In the genomic region with DNA sequence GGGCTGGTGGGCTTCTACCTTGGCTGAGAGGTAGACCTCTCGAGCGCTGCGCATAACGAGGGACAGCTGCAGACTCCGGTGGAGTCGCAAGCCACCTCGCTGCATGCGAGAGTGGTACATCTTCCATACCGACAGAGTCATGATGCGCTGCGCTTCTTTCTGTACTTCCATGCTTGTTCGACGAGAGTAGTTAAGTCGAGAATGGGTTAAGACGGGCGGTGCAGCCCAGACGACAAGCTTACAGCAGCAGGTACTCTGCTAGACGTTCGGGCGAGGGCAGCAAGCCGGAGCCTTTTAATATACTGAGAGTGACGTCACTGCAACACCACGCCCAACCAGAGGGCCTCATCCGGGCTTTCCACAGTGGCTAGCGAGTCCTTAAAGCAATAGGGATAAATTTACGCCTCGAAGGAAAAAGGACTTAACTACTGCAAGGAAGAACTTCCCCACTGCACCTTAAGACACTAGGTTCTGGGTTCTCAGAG, we compare ENCODE assay signal across 1 mouse cellular context.
TF ChIP-seq lines count a peak whose summit lies in the region.

A gene (minus strand): TSS at position 272 of the 485 bp plus-strand sequence.

TF ChIP-seq in CH12.LX, 34 proteins besides CTCF, POLR2A, EP300 and RAD21 (continued from another document):
- TF ChIP-seq MXI1 (IDR thresholded peaks at IDR 0.05; ENCODE audit: low read depth, low read length) (no peak), USF1 (IDR thresholded peaks at IDR 0.05; ENCODE audit: low read depth, low read length) (no peak), RCOR1 (conservative IDR thresholded peaks at IDR 0.05; ENCODE audit: low read depth, low read length) (0 out of 2 replicates have a peak, but pooled peaks have one; percentile 35), E2F4 (IDR thresholded peaks at IDR 0.05; ENCODE audit: insufficient replicate concordance, low read depth, low read length) (no peak; the same call in 1 of the 2 replicates), CHD1 (IDR thresholded peaks at IDR 0.05; ENCODE audit: low read depth, low read length) (no peak), UBTF (IDR thresholded peaks at IDR 0.05; ENCODE audit: low read depth, low read length) (no peak; the same call in 1 of the 2 replicates), BHLHE40 (IDR thresholded peaks at IDR 0.05; ENCODE audit: low read depth, low read length) (peak; percentile 29; the same call in 1 of the 2 replicates), NELFE (IDR thresholded peaks at IDR 0.05; ENCODE audit: low read depth, low read length) (peak; percentile 100), KAT2A (IDR thresholded peaks at IDR 0.05; ENCODE audit: insufficient replicate concordance, low read length) (0 out of 2 replicates have a peak, but pooled peaks have one; percentile 47), JUN (IDR thresholded peaks at IDR 0.05; ENCODE audit: insufficient read depth, low read depth, low read length) (peak; percentile 42; the same call in 1 of the 2 replicates), MAFK (IDR thresholded peaks at IDR 0.05; ENCODE audit: insufficient replicate concordance, low read length) (no peak), SMC3 (IDR thresholded peaks at IDR 0.05; ENCODE audit: low read depth, low read length) (no peak), ZC3H11A (IDR thresholded peaks at IDR 0.05; ENCODE audit: low read depth, low read length) (no peak), ELF1 (IDR thresholded peaks at IDR 0.05; ENCODE audit: low read depth, low read length) (peak; percentile 60), SIN3A (IDR thresholded peaks at IDR 0.05; ENCODE audit: low read length) (no peak; the same call in none of the 2 replicates), TBP (conservative IDR thresholded peaks at IDR 0.05; ENCODE audit: low read depth, low read length) (peak; percentile 98), HCFC1 (IDR thresholded peaks at IDR 0.05; ENCODE audit: low read depth, low read length) (peak; percentile 54), MEF2A (IDR thresholded peaks at IDR 0.05; ENCODE audit: borderline replicate concordance, low read depth, low read length) (peak; percentile 67), PAX5 (IDR thresholded peaks at IDR 0.05; ENCODE audit: low read length) (no peak), GABPA (IDR thresholded peaks at IDR 0.05; ENCODE audit: insufficient replicate concordance, low read depth, low read length) (no peak), ZMIZ1 (IDR thresholded peaks at IDR 0.05; ENCODE audit: low read depth, low read length) (peak; percentile 99), JUND (conservative IDR thresholded peaks at IDR 0.05; ENCODE audit: low read depth, low read length) (peak; percentile 62; the same call in 1 of the 2 replicates), POLR2AphosphoS2 (IDR thresholded peaks at IDR 0.05; ENCODE audit: low read depth, low read length) (peak; percentile 99)
TF ChIP-seq in CH12.LX: peak in this region for 16.
